8 mouse cellular contexts compared by ENCODE assay signal in genomic region chr14:34896253-34896982, GRCm38 (mm10).
A peak's percentile ranks its signal among the peaks of the same experiment; 100 is the strongest.
DNase-seq lines count a peak whose midpoint lies in the region; ATAC-seq and TF ChIP-seq lines count a peak whose summit lies in the region.

No protein-coding gene starts in this region.

- no peaks in the 10 kb centered on the region for H3K27me3 ChIP-seq in midbrain, postnatal 0 days (ENCODE audit: insufficient read depth, low read length)

- intact Hi-C loops in gastrocnemius, adult 2 months (cut with DNase I): no loop called here

- H3K9ac ChIP-seq in midbrain, postnatal 0 days (replicated peaks; ENCODE audit: low read length, poor library complexity, severe bottlenecking): peak overlapping the region; percentile 59

- peaks cover 19% of the 10 kb centered on the region; the same call in 1 of the 2 replicates for H3K4me1 ChIP-seq in midbrain, postnatal 0 days (ENCODE audit: insufficient read depth, low read length)

- H3K9me3 ChIP-seq in midbrain, postnatal 0 days (ENCODE audit: low read length): no peaks in the 10 kb centered on the region

- 6% methylated on average over 33 of the region's 33 CpGs for WGBS in midbrain, postnatal 0 days

- H3K27ac ChIP-seq in midbrain, postnatal 0 days (ENCODE audit: low read depth, low read length): peak overlapping the region; percentile 55
- no peak overlapping the region for H3K27ac ChIP-seq in gastrocnemius, adult 2 months

- TF ChIP-seq CTCF in midbrain, postnatal 0 days (IDR thresholded peaks at IDR 0.05): peak; percentile 55
- TF ChIP-seq CTCF in gastrocnemius, adult 2 months (IDR thresholded peaks at IDR 0.05): no peak

- H3K4me2 ChIP-seq in midbrain, postnatal 0 days (ENCODE audit: low read depth, low read length, poor library complexity, severe bottlenecking): peak overlapping the region; percentile 49

- DNase-seq in layer of hippocampus, adult 11-12 months (ENCODE audit: low spot score): peak; percentile 61
- DNase-seq in layer of hippocampus, adult 9-10 months (ENCODE audit: low spot score): no peak
- DNase-seq in forelimb bud, embryonic 11.5 days (ENCODE audit: low read depth, low spot score): peak; percentile 9
- DNase-seq in left cerebral cortex, adult 11 months (ENCODE audit: low spot score): peak; percentile 51
- peak; percentile 74 for DNase-seq in midbrain, postnatal 0 days (ENCODE audit: low spot score)
- DNase-seq in urinary bladder, postnatal 25 days (ENCODE audit: low spot score): no peak
- no peak for DNase-seq in gastrocnemius, adult 2 months

- H3K36me3 ChIP-seq in midbrain, postnatal 0 days (ENCODE audit: insufficient read depth, low read length): no peaks in the 10 kb centered on the region

- H3K4me3 ChIP-seq in midbrain, postnatal 0 days (ENCODE audit: low read depth, low read length): peak overlapping the region; percentile 23; the same call in 1 of the 2 replicates
- H3K4me3 ChIP-seq in gastrocnemius, adult 2 months: no peak overlapping the region

- peak; percentile 66 for ATAC-seq in midbrain, postnatal 0 days (ENCODE audit: low FRiP score)
- no peak for ATAC-seq in activated CD4-positive, CD25-positive, alpha-beta regulatory T cell, adult 4 months

Comparison
In these comparisons a context has a peak if more than half of its experiments do, and no peak if none do; other contexts are left out.
1. DNase-seq: peak in layer of hippocampus, adult 11-12 months (single experiment), forelimb bud, embryonic 11.5 days (single experiment), left cerebral cortex, adult 11 months (single experiment) and midbrain, postnatal 0 days (single experiment); none in layer of hippocampus, adult 9-10 months (single experiment), urinary bladder, postnatal 25 days (single experiment) and gastrocnemius, adult 2 months (single experiment).